Mouse (Mus musculus) CH12.LX (cell line): ENCODE results near the gene Jarid2. TPM values are rescaled to one million over a fixed set of nuclear protein-coding genes. Genes with fewer than 3 reads are reported as not detected.

ENCODE experiments used
- DNase-seq: peaks from one replicate; pipeline ENCODE4 v3.0.0-alpha.2; 2013; ENCODE audit errors: extremely low read depth
- H3K27ac ChIP-seq: 2 replicates; pipeline ENCODE4 v1.5.1; 2012; ENCODE audit warnings: low read depth, mild to moderate bottlenecking, control low read depth, moderate library complexity; ENCODE audit not compliant: insufficient read depth
- H3K27me3 ChIP-seq: replicated peaks from 2 replicates; pipeline ENCODE3; 2012; ENCODE audit warnings: inconsistent platforms
- H3K36me3 ChIP-seq, 2 experiments: replicated peaks in 1 of 2; 2 replicates each; pipeline versions ENCODE3 to v1.6.1; 2012; ENCODE audit warnings: inconsistent platforms in 1 of 2, low read length in 1 of 2, mild to moderate bottlenecking in 1 of 2, mixed read lengths in 1 of 2, moderate library complexity in 1 of 2; ENCODE audit not compliant: control insufficient read depth in 1 of 2, insufficient read depth in 1 of 2
- H3K4me1 ChIP-seq, 2 experiments: 2 replicates each; pipeline ENCODE4 v1.6.1; 2012; ENCODE audit warnings: inconsistent platforms in 1 of 2, moderate library complexity in 1 of 2; ENCODE audit not compliant: insufficient read depth in 2 of 2, control insufficient read depth in 1 of 2
- H3K4me2 ChIP-seq: 2 replicates; pipeline ENCODE4 v1.6.1; 2012; ENCODE audit warnings: low read depth, mild to moderate bottlenecking, control low read depth; ENCODE audit not compliant: poor library complexity, insufficient read depth, severe bottlenecking
- H3K4me3 ChIP-seq, 3 experiments: fragments of 150-350 bp in 1 of 3; sonication (generic) in 1 of 3; replicated peaks in 1 of 3; 2 replicates each; pipeline versions ENCODE3 to v1.5.1; 2011 to 2012; ENCODE audit warnings: low read depth in 2 of 3, low read length in 2 of 3, mild to moderate bottlenecking in 2 of 3, moderate library complexity in 2 of 3, control low read depth in 1 of 3, improper control_type of control experiment in 1 of 3, inconsistent platforms in 1 of 3, mixed read lengths in 1 of 3; ENCODE audit not compliant: poor library complexity in 1 of 3
- H3K79me2 ChIP-seq: replicated peaks from 2 replicates; pipeline ENCODE4 v1.6.1; 2012; ENCODE audit warnings: mild to moderate bottlenecking, moderate library complexity; ENCODE audit not compliant: control insufficient read depth, poor library complexity, insufficient read depth, severe bottlenecking; ENCODE audit errors: extremely low read depth
- H3K9ac ChIP-seq: 2 replicates; pipeline ENCODE4 v1.6.1; 2012; ENCODE audit warnings: low read depth, mild to moderate bottlenecking, control low read depth, moderate library complexity; ENCODE audit not compliant: insufficient read depth
- H3K9me3 ChIP-seq: replicated peaks from 2 replicates; pipeline ENCODE3; 2012; ENCODE audit warnings: low read length, inconsistent platforms, mixed read lengths
- BHLHE40 ChIP-seq: IDR thresholded peaks from 2 replicates; pipeline ENCODE4 v1.6.1; 2011; ENCODE audit warnings: mild to moderate bottlenecking, low read depth, low read length, improper control_type of control experiment
- CHD2 ChIP-seq: IDR thresholded peaks from 2 replicates; pipeline ENCODE4 v1.6.1; 2011; ENCODE audit warnings: low read length, improper control_type of control experiment
- CTCF ChIP-seq, 2 experiments: IDR thresholded peaks in 1 of 2; conservative IDR thresholded peaks in 1 of 2; 2 replicates each; pipeline ENCODE4 v1.5.1; 2011 to 2012; ENCODE audit warnings: low read depth in 2 of 2, low read length in 2 of 2, improper control_type of control experiment in 1 of 2, inconsistent platforms in 1 of 2, mild to moderate bottlenecking in 1 of 2, moderate library complexity in 1 of 2
- ELF1 ChIP-seq: IDR thresholded peaks from 2 replicates; pipeline ENCODE4 v1.6.1; 2014; ENCODE audit warnings: low read depth, mild to moderate bottlenecking, inconsistent platforms, low read length, improper control_type of control experiment
- EP300 ChIP-seq: IDR thresholded peaks from 2 replicates; pipeline ENCODE4 v1.6.1; 2011; ENCODE audit warnings: low read length, improper control_type of control experiment
- ETS1 ChIP-seq: conservative IDR thresholded peaks from 2 replicates; pipeline ENCODE4 v1.6.1; 2012; ENCODE audit warnings: low read depth, mild to moderate bottlenecking, inconsistent platforms, low read length, improper control_type of control experiment, moderate library complexity
- GABPA ChIP-seq: IDR thresholded peaks from 2 replicates; pipeline ENCODE4 v1.6.1; 2012; ENCODE audit warnings: low read depth, low read length, improper control_type of control experiment, inconsistent platforms; ENCODE audit not compliant: insufficient replicate concordance
- KAT2A ChIP-seq: IDR thresholded peaks from 2 replicates; pipeline ENCODE4 v1.6.1; 2012; ENCODE audit warnings: low read length, improper control_type of control experiment, inconsistent platforms; ENCODE audit not compliant: insufficient replicate concordance
- MAZ ChIP-seq: IDR thresholded peaks from 2 replicates; pipeline ENCODE4 v1.6.1; 2012; ENCODE audit warnings: low read depth, mild to moderate bottlenecking, inconsistent platforms, low read length, improper control_type of control experiment, moderate library complexity
- MEF2A ChIP-seq: IDR thresholded peaks from 2 replicates; pipeline ENCODE4 v1.6.1; 2014; ENCODE audit warnings: low read depth, mild to moderate bottlenecking, inconsistent platforms, low read length, improper control_type of control experiment, borderline replicate concordance
- MXI1 ChIP-seq: IDR thresholded peaks from 2 replicates; pipeline ENCODE4 v1.6.1; 2011; ENCODE audit warnings: mild to moderate bottlenecking, low read depth, low read length, improper control_type of control experiment
- MYC ChIP-seq: IDR thresholded peaks from 2 replicates; pipeline ENCODE4 v1.6.1; 2011; ENCODE audit warnings: low read depth, mild to moderate bottlenecking, improper control_type of control experiment, low read length
- POLR2A ChIP-seq: IDR thresholded peaks from 2 replicates; pipeline ENCODE4 v1.6.1; 2011; ENCODE audit warnings: low read depth, mild to moderate bottlenecking, improper control_type of control experiment, low read length
- POLR2AphosphoS2 ChIP-seq: IDR thresholded peaks from 2 replicates; pipeline ENCODE4 v1.6.1; 2011; ENCODE audit warnings: low read depth, low read length, improper control_type of control experiment
- RAD21 ChIP-seq: IDR thresholded peaks from 2 replicates; pipeline ENCODE4 v1.6.1; 2011; ENCODE audit warnings: low read depth, mild to moderate bottlenecking, low read length, improper control_type of control experiment, moderate library complexity
- SIN3A ChIP-seq: IDR thresholded peaks from 2 replicates; pipeline ENCODE4 v1.6.1; 2012; ENCODE audit warnings: low read length, improper control_type of control experiment, inconsistent platforms
- TBP ChIP-seq: conservative IDR thresholded peaks from 2 replicates; pipeline ENCODE4 v1.6.1; 2011; ENCODE audit warnings: low read depth, low read length, improper control_type of control experiment
- ZNF384 ChIP-seq: IDR thresholded peaks from 2 replicates; pipeline ENCODE4 v1.6.1; 2012; ENCODE audit warnings: low read depth, low read length, improper control_type of control experiment, inconsistent platforms
- dilution Hi-C: fragments of 300-500 bp; cut with MboI; formaldehyde crosslinking; loops from 2 replicates; pipeline ENCODE4 v1.14.3; 2020; ENCODE audit warnings: low sequenced_read_pairs; ENCODE audit not compliant: extremely low pct_unique_long_range_greater_than_20kb, extremely low pct_ligation_motif_present
- in situ Hi-C: fragments of 300-500 bp; cut with MboI; formaldehyde crosslinking; loops from 3 replicates; pipeline ENCODE4 v1.14.3; 2019; ENCODE audit warnings: low sequenced_read_pairs, low pct_ligation_motif_present, low pct_unique_long_range_greater_than_20kb, mixed read lengths
- polyA plus RNA-seq: library from polyadenylated mRNA; unstranded; fragments of >175 nt; gene quantifications from 2 replicates; pipeline ENCODE4 v1.2.1, GENCODE M21; 2012; ENCODE audit warnings: low read depth; ENCODE audit not compliant: insufficient read length
- total RNA-seq, 2 experiments: library from RNA; depleted of rRNA; stranded (reverse); fragments of 300-350 nt in 1 of 2; fragments of >200 nt in 1 of 2; gene quantifications; 2 replicates each; pipeline ENCODE4 v1.2.3; 2012 to 2014

Jarid2 gene
- total and polyA plus RNA-seq, 3 experiments = 4.5 to 10.9 (median 7.8) TPM

DNA sequence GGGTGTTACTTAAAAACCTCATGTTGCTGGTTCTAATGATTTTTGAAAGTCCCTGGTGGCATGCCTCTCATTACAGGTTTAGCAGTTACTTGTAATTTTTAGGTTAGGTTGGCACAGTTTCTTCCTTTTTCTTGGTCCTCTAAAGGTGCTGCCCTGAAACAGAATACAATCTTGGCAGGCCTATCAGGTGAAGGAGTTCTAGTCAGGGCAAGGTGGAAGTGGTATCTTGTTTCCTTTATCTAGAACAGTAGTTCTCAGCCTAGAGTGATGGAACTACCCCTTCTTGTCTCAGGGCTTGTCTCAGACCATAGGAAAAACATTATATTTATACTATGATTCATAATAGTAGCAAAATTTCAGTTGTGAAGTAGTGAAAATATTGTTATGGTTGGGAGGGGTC, 93.3 kb downstream of the Jarid2 start:
- Histone ChIP-seq H3K79me2 (peaks cover 3% of the 10 kb centered on the region; the same call in 1 of the 2 replicates), H3K9me3 (no peaks in the 10 kb centered on the region), H3K27ac (no peak overlapping the region), H3K4me1 (peaks cover 0 to 19% of the 10 kb centered on the region in 2 experiments; a peak in 1 of 4 replicates), H3K4me2 (no peak overlapping the region), H3K27me3 (no peaks in the 10 kb centered on the region), H3K4me3 (no peak overlapping the region), H3K36me3 (peaks cover 0 to 20% of the 10 kb centered on the region in 2 experiments), H3K9ac (no peak overlapping the region)
- in situ Hi-C loops (no loop called here), dilution Hi-C loops (no loop called here)
- DNase-seq = no peak
- no peak for TF ChIP-seq ZNF384
- TF ChIP-seq MAZ = no peak
- TF ChIP-seq SIN3A = no peak
- no peak for TF ChIP-seq CHD2
- TF ChIP-seq MEF2A = no peak
- no peak for TF ChIP-seq RAD21
- no peak for TF ChIP-seq POLR2AphosphoS2
- TF ChIP-seq MYC = no peak
- TF ChIP-seq CTCF (conservative IDR thresholded peaks at IDR 0.05 in 1 of 2, IDR thresholded peaks at IDR 0.05 in 1 of 2; ENCODE audit: low read depth in 2 of 2, low read length in 2 of 2) = no peak
- no peak for TF ChIP-seq GABPA
- TF ChIP-seq MXI1 = no peak
- TF ChIP-seq BHLHE40 = no peak
- no peak for TF ChIP-seq ETS1
- no peak for TF ChIP-seq KAT2A
- no peak for TF ChIP-seq EP300

- peaks cover 0 to 31% of the 10 kb centered on the region in 2 experiments for H3K36me3 ChIP-seq
- TF ChIP-seq MEF2A (no peak), TBP (no peak), MYC (no peak), CHD2 (no peak), EP300 (no peak), ELF1 (no peak), POLR2A (no peak)
Observed at GRCm38 (mm10) chr13:44828903-44829302, 99.6 kb downstream of the Jarid2 start.

More at GRCm38 (mm10) chr13:44828903-44829302, 99.6 kb downstream of the Jarid2 start:
- H3K27ac ChIP-seq = no peak overlapping the region
- no peak overlapping the region for H3K4me2 ChIP-seq
- in situ Hi-C loops = no loop called here
- no peaks in the 10 kb centered on the region for H3K79me2 ChIP-seq
- no peaks in the 10 kb centered on the region for H3K9me3 ChIP-seq
- no peak for DNase-seq
- H3K4me3 ChIP-seq = no peak overlapping the region
- no peak overlapping the region for H3K9ac ChIP-seq
- no peaks in the 10 kb centered on the region for H3K27me3 ChIP-seq
- dilution Hi-C loops = no loop called here
- 0 out of 4 replicates have a peak, but pooled peaks cover 0 to 8% of the 10 kb centered on the region in 2 experiments for H3K4me1 ChIP-seq
